Mouse (Mus musculus): ENCODE data around the gene Arhgap23.

DNA sequence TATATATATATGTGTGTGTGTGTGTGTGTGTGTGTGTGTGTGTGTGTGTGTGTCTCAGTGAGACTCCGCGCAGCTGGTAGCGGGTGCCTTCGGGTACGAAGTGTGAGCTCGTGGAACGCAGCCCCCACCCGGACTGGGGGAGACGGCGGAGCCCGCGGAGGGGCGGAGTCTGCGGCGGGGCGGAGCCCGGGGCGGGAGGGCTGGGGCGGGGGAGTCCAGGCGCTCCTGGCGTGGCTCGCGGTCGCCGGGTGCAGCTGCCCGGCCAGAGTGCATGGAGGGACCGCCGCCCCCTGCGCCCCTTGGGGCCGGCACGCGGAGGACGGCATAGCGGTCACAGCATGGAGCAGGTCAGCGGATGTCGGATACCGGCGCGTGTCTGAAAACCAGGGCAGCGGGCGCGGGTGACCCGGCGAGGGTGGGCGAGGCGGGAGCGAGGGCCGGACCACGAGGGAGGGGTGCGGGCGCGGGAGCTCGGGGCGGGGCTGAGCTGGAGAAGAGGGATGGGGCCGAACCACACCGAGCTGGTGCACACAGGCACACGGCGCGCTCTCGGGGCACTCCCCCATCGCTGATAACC is 11.1 kb upstream of the Arhgap23 start:
- TF ChIP-seq CTCF (conservative IDR thresholded peaks at IDR 0.05; ENCODE audit: insufficient read depth, insufficient read length, low read depth, low read length) (no peak), POLR2A (IDR thresholded peaks at IDR 0.05; ENCODE audit: low read depth, low read length) (no peak)

All from kidney, adult 2 months (tissue).